Mouse (Mus musculus): ENCODE measurements around the gene Vsig8. TPM values are rescaled to one million over a fixed set of nuclear protein-coding genes. Genes with fewer than 3 reads are reported as not detected.

The Vsig8 gene
- total RNA-seq, 1 experiment from 2014 or later = not detected

DNA sequence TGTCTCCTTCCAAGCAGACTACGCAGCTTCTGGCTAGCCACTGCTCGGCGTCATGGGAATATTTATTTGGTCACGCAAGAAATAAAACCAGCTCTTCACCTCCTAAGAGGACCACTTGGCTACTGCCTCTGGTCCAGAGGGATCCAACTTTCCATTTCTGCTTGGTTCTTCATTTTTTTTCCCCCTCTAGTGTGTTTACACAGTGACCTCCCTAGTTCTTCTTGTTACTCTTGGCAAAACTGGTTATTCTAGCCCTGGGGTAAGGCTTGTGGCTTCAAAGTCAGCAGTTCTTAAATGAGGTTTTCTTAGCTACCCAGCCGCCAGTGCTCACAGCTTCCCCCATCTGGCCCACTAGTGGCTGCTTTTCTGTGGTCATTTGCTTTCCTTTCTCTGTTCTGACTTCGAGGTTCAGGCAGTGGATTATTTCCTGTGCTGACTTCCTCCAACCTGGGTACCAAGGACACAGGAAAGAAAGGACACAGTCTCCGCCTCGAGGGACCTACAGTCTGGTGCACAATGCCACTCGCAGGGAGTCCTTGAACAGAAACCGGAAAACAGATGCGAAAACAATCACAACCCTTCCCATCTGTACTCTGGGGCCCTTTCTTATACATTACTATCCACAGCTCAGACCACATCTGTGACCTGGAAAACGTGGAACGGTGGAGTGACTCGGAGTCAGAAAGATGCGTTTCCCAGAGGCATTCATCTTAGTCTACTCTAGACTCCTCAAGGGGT is 30.5 kb upstream of the Vsig8 start:
- peak; percentile 43 to 56 for ATAC-seq (replicated peaks in 1 of 2; ENCODE audit: insufficient read depth in 1 of 2, low FRiP score in 2 of 2, low TSS enrichment in 1 of 2, low read depth in 1 of 2, poor library complexity in 2 of 2, severe bottlenecking in 2 of 2)

DNA sequence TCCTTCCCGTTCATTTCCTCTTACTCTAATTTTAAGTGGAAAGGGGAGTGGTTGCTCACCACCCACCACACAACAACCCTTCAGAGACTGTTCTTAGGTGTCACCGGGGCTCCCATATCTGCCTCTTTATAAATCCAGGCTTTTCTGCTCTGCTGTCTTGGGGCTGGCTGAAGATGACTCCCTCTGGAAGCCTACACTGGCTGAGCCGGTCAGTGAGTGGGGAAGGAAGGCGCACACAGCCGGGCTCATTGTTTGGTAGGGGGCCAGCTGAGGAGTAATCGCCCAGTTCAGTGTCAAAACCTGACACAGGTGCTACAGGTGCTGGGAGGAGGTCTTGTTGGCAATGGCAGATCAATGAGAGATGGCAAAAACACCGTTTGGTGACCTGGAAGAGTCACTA is 29.8 kb upstream of the Vsig8 start:
- ATAC-seq (replicated peaks in 1 of 2; ENCODE audit: insufficient read depth in 1 of 2, low FRiP score in 2 of 2, low TSS enrichment in 1 of 2, low read depth in 1 of 2, poor library complexity in 2 of 2, severe bottlenecking in 2 of 2) = no peak

DNA sequence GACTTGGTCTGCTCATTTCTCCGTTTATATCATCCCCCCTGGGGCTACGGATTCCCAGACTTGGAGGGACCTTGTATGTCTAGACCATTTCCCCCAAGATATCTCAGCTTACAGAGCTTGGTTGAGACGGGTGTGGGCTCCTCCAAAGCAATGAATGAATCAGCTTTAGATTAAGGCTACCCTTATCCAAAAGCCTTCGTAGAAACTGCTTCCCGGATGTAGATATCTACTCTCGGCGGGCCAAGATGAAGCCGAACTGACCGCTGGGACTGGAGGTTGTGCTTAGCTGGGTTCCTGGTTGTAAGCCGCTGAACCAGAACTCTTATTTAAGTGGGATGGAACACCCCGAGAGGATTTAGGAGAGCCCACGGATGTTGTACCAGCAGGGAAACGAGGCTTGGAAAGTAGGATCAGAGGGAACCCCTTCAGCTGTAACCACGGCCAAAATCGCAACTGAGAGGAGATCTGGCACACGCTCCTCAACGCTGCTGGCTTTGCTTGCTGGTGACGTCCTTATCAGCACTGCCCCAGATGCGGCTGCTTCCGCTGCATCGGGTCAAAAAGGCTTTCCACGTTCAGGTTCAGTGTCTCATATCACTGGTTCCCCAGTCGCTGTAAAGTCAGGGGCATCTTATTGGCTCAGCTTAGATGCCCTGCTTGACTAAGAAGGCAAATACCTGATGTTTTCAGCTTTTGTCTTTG is 29.2 kb upstream of the Vsig8 start:
- peak; percentile 63 to 71 for ATAC-seq (replicated peaks in 1 of 2; ENCODE audit: insufficient read depth in 1 of 2, low FRiP score in 2 of 2, low TSS enrichment in 1 of 2, low read depth in 1 of 2, poor library complexity in 2 of 2, severe bottlenecking in 2 of 2)

DNA sequence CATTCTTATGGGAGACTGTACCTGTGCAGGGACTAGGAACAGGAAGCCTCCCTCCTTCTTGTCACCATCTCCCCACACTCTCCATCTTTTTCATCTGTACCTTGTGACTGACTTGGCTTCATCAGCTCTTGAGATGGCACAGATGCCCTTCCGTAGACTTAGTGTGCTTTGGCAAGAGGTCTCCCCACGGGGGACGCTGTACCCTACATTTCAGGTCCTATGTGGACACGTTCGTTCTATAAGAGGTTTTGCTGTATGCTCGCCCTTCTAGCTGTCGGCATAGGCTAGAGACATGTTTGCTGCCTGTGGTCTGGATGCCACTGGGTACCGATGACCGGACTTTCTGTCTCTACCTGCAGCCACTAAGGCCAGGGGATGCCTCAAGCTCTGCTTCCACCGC is 28.3 kb upstream of the Vsig8 start:
- ATAC-seq (replicated peaks in 1 of 2; ENCODE audit: insufficient read depth in 1 of 2, low FRiP score in 2 of 2, low TSS enrichment in 1 of 2, low read depth in 1 of 2, poor library complexity in 2 of 2, severe bottlenecking in 2 of 2) = no peak

DNA sequence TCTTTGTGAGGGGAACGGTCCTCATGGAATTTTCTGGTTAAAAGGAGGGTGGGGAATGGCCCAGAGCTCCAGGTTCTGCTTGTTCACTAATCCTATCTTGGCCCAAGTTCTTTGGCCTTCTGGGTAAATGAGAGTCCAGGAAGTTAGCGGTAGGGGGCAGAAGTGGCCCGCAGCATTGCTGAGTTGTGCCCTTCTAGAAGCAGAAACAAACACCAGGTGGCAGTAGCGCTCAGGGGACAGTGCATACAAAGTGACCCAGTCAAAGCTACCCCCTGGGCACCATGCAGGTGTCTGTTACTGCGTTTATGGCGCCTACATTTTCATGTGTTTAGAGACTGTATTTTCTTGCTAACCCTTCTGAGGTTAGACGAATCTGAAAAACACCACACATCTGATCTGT is 27.0 kb upstream of the Vsig8 start:
- ATAC-seq (replicated peaks in 1 of 2; ENCODE audit: insufficient read depth in 1 of 2, low FRiP score in 2 of 2, low TSS enrichment in 1 of 2, low read depth in 1 of 2, poor library complexity in 2 of 2, severe bottlenecking in 2 of 2) = peak; percentile 46 to 54; a peak in 3 of 4 replicates

- ATAC-seq (replicated peaks in 1 of 2; ENCODE audit: insufficient read depth in 1 of 2, low FRiP score in 2 of 2, low TSS enrichment in 1 of 2, low read depth in 1 of 2, poor library complexity in 2 of 2, severe bottlenecking in 2 of 2) = 0 out of 4 replicates have a peak, but pooled peaks have one; percentile 3 to 20
Observed at GRCm38 (mm10) chr1:172530544-172531220, 25.1 kb upstream of the Vsig8 start.

DNA sequence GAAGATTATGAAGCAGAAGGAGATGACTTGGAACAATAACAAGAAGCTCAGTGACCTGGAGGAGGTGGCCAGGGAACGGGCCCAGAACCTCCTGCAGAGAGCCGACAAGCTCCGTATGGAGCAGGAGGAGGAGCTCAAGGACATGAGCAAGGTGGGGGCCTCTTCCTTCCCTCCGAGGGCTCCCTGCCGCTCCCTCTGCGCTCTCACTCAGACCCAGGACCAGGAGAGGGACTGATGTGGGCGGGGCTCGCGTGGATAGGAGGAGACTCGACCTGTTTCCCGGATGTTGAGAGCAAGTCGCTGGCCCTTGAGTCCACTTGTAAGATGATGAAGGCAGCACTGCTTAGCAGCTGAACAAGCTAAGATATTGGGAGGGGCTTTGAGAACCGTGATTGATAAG is 23.2 kb upstream of the Vsig8 start:
- peak in 1 of 2 experiments; percentile 8; a peak in 1 of 4 replicates for ATAC-seq (replicated peaks in 1 of 2; ENCODE audit: insufficient read depth in 1 of 2, low FRiP score in 2 of 2, low TSS enrichment in 1 of 2, low read depth in 1 of 2, poor library complexity in 2 of 2, severe bottlenecking in 2 of 2)

- no peak for ATAC-seq (replicated peaks in 1 of 2; ENCODE audit: insufficient read depth in 1 of 2, low FRiP score in 2 of 2, low TSS enrichment in 1 of 2, low read depth in 1 of 2, poor library complexity in 2 of 2, severe bottlenecking in 2 of 2)
Observed at GRCm38 (mm10) chr1:172535116-172535515, 20.6 kb upstream of the Vsig8 start.

DNA sequence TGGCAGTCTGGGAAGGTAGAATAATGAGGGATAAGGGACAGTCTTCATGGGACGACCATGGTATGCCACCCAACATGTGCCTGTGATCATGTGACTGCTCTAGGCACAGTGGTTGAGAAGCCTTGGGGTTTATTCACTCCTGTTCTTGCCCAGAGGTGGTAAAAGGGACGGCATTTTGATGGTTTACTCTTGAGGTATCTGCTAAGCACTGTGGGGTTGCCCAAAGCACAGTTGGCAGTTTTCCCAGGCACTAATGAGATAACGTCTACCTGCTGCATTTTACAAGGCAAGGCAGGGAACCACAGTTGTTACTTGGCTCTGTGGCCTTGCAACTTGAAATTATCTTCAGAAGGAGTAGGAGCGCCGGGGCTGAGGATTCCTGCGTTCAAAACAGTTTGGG is 15.9 kb upstream of the Vsig8 start:
- ATAC-seq (replicated peaks in 1 of 2; ENCODE audit: insufficient read depth in 1 of 2, low FRiP score in 2 of 2, low TSS enrichment in 1 of 2, low read depth in 1 of 2, poor library complexity in 2 of 2, severe bottlenecking in 2 of 2) = no peak

DNA sequence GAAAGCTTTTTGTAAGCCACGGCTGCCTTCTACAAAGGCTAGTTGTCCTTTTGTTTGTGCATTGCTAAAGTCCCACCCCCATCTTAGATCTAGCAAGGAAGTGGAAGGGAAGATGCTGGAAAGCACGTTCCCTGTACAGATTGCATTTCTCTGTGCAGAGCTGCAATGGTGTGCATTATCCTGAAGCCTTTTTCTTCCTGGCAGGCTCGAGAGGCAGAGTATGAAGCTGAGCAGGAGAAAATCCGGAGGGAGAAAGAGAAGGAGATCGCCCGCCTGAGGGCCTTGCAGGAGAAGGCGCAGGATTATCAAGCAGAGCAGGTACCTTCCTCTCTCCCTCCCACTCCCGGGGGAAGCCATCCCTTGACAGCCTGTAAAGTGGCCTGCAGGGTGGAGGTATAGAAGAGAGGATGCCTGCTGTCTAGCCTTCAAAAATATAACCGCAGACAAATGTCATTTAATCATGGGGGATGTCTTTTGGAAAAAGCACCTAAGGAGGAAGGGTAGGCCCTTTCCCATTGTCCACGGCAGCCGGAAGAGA is 15.4 kb upstream of the Vsig8 start:
- ATAC-seq (replicated peaks in 1 of 2; ENCODE audit: insufficient read depth in 1 of 2, low FRiP score in 2 of 2, low TSS enrichment in 1 of 2, low read depth in 1 of 2, poor library complexity in 2 of 2, severe bottlenecking in 2 of 2) = no peak

DNA sequence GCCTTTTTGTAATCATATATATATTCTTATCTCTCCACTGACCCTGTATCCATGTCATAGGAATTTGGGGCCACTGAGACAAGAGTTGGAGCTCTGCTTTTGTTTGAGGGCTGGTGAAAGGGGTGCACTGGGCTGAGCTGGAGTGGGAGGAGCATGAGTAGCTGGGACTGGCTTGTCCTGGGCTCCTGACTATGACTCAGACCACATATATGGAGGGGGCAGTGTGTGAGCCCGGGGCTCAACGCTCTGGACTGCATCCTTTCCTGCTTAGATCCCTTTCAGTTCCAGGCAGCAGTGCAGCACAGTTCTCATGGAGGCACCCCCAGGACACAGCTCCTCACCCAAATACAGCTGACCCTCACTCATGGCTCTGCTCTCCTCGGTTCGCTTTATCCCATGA is 9.7 kb upstream of the Vsig8 start:
- no peak for ATAC-seq (replicated peaks in 1 of 2; ENCODE audit: insufficient read depth in 1 of 2, low FRiP score in 2 of 2, low TSS enrichment in 1 of 2, low read depth in 1 of 2, poor library complexity in 2 of 2, severe bottlenecking in 2 of 2)

DNA sequence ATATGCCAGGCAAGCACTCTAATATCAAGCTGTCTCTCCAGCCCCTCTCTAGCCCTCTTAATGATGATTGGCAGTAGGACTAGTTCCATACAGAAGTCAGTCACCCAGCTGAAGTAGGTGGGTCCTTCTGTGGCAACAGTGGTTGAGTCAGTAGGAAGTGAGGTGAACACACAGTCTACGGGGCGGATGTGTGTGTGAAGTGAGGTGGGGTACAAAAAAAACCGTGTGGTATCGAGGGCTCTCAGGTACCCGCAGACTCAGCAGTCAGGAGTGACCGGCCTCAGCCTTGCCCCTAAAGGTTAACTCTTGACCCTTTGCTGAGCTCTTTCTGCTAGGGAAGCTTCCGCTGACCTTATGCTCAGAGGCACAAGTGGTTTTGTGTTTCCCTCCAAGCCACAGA is 7.2 kb upstream of the Vsig8 start:
- peak; percentile 84 for ATAC-seq (replicated peaks in 1 of 2; ENCODE audit: insufficient read depth in 1 of 2, low FRiP score in 2 of 2, low TSS enrichment in 1 of 2, low read depth in 1 of 2, poor library complexity in 2 of 2, severe bottlenecking in 2 of 2)

- no peak for ATAC-seq (replicated peaks in 1 of 2; ENCODE audit: insufficient read depth in 1 of 2, low FRiP score in 2 of 2, low TSS enrichment in 1 of 2, low read depth in 1 of 2, poor library complexity in 2 of 2, severe bottlenecking in 2 of 2)
Observed at GRCm38 (mm10) chr1:172549314-172549713, 6.4 kb upstream of the Vsig8 start.

GRCm38 (mm10) chr1:172549717-172550116 is 6.0 kb upstream of the Vsig8 start:
- ATAC-seq (replicated peaks in 1 of 2; ENCODE audit: insufficient read depth in 1 of 2, low FRiP score in 2 of 2, low TSS enrichment in 1 of 2, low read depth in 1 of 2, poor library complexity in 2 of 2, severe bottlenecking in 2 of 2) = no peak

- peak; percentile 84 to 87 for ATAC-seq (replicated peaks in 1 of 2; ENCODE audit: insufficient read depth in 1 of 2, low FRiP score in 2 of 2, low TSS enrichment in 1 of 2, low read depth in 1 of 2, poor library complexity in 2 of 2, severe bottlenecking in 2 of 2)
Observed at GRCm38 (mm10) chr1:172550551-172550951, 5.2 kb upstream of the Vsig8 start.

DNA sequence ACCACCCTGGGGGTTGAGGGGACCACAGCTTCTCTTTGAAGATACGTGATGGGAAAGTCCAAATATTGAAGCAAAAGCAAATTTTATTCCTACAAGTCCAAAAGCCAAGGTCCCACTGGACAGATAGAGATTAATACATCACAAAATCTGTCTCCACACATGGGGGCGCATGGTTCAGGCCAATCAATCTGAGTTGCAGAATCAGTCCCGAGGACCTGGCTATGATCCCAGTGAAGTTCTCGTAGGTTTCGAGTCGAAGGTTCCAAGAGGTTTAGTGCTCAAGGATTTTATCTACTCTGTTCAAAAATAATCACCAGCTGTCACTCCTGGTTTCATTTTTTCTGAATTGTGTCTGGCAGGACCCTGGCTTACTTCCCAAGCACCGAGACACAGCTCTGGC is 4.7 kb upstream of the Vsig8 start:
- no peak for ATAC-seq (replicated peaks in 1 of 2; ENCODE audit: insufficient read depth in 1 of 2, low FRiP score in 2 of 2, low TSS enrichment in 1 of 2, low read depth in 1 of 2, poor library complexity in 2 of 2, severe bottlenecking in 2 of 2)

GRCm38 (mm10) chr1:172552623-172553022 is 3.1 kb upstream of the Vsig8 start:
- no peak for ATAC-seq (replicated peaks in 1 of 2; ENCODE audit: insufficient read depth in 1 of 2, low FRiP score in 2 of 2, low TSS enrichment in 1 of 2, low read depth in 1 of 2, poor library complexity in 2 of 2, severe bottlenecking in 2 of 2)

Measured in hematopoietic stem cell, adult 5-6 weeks (primary cell).